Mouse (Mus musculus): ENCODE results near the gene Asb16.

GRCm38 (mm10) chr11:102257514-102257913 is 11.0 kb upstream of the Asb16 start:
- TF ChIP-seq CTCF (conservative IDR thresholded peaks at IDR 0.05; ENCODE audit: insufficient read depth, insufficient read length, low read depth, low read length) (peak; percentile 34; the same call in 1 of the 2 replicates), POLR2A (IDR thresholded peaks at IDR 0.05; ENCODE audit: low read depth, low read length) (no peak)
